Mouse (Mus musculus): ENCODE data around the gene Olfr12. TPM values are rescaled to one million over a fixed set of nuclear protein-coding genes. Genes with fewer than 3 reads are reported as not detected.

The Olfr12 gene
- total and polyA plus RNA-seq, 2 experiments from 2014 or later = not detected

GRCm38 (mm10) chr1:92632948-92633347 is 15.4 kb downstream of the Olfr12 start:
- Histone ChIP-seq H3K4me3 (ENCODE audit: low read length) (no peak overlapping the region), H3K27ac (no peak overlapping the region), H3K9me3 (ENCODE audit: low read length) (no peaks in the 10 kb centered on the region), H3K4me1 (ENCODE audit: insufficient read depth, low read length) (no peaks in the 10 kb centered on the region), H3K4me2 (ENCODE audit: low read depth, low read length) (no peak overlapping the region), H3K36me3 (ENCODE audit: insufficient read depth, low read length) (peaks cover 13% of the 10 kb centered on the region), H3K27me3 (ENCODE audit: insufficient read depth, low read length) (no peaks in the 10 kb centered on the region), H3K9ac (replicated peaks; ENCODE audit: low read length) (no peak overlapping the region)
- ATAC-seq = no peak
- 76% methylated on average over 6 of the region's 6 CpGs for WGBS
- TF ChIP-seq CTCF (IDR thresholded peaks at IDR 0.05; ENCODE audit: low read depth) = no peak
- DNase-seq (ENCODE audit: low spot score) = no peak

GRCm38 (mm10) chr1:92633726-92634125 is 16.1 kb downstream of the Olfr12 start:
- ATAC-seq (no peak), DNase-seq (ENCODE audit: low spot score) (no peak)
- no peak overlapping the region for H3K4me2 ChIP-seq (ENCODE audit: low read depth, low read length)
- no peak overlapping the region for H3K4me3 ChIP-seq (ENCODE audit: low read length)
- no peak overlapping the region for H3K9ac ChIP-seq (replicated peaks; ENCODE audit: low read length)
- no peaks in the 10 kb centered on the region for H3K9me3 ChIP-seq (ENCODE audit: low read length)
- WGBS = 83% methylated on average over 8 of the region's 8 CpGs
- H3K36me3 ChIP-seq (ENCODE audit: insufficient read depth, low read length) = peaks cover 21% of the 10 kb centered on the region
- no peak for TF ChIP-seq CTCF (IDR thresholded peaks at IDR 0.05; ENCODE audit: low read depth)
- H3K4me1 ChIP-seq (ENCODE audit: insufficient read depth, low read length) = no peaks in the 10 kb centered on the region
- no peak overlapping the region for H3K27ac ChIP-seq
- no peaks in the 10 kb centered on the region for H3K27me3 ChIP-seq (ENCODE audit: insufficient read depth, low read length)

GRCm38 (mm10) chr1:92634569-92634968 is 17.0 kb downstream of the Olfr12 start:
- no peaks in the 10 kb centered on the region for H3K4me1 ChIP-seq (ENCODE audit: insufficient read depth, low read length)
- H3K4me2 ChIP-seq (ENCODE audit: low read depth, low read length) = no peak overlapping the region
- 29% methylated on average over 1 of the region's 1 CpGs for WGBS
- no peaks in the 10 kb centered on the region for H3K9me3 ChIP-seq (ENCODE audit: low read length)
- peak overlapping the region; percentile 56; the same call in 1 of the 2 replicates for H3K27ac ChIP-seq
- peaks cover 21% of the 10 kb centered on the region for H3K36me3 ChIP-seq (ENCODE audit: insufficient read depth, low read length)
- DNase-seq (ENCODE audit: low spot score) (no peak), ATAC-seq (no peak)
- TF ChIP-seq CTCF (IDR thresholded peaks at IDR 0.05; ENCODE audit: low read depth) = no peak
- no peak overlapping the region for H3K9ac ChIP-seq (replicated peaks; ENCODE audit: low read length)
- H3K27me3 ChIP-seq (ENCODE audit: insufficient read depth, low read length) = no peaks in the 10 kb centered on the region
- H3K4me3 ChIP-seq (ENCODE audit: low read length) = no peak overlapping the region

GRCm38 (mm10) chr1:92634976-92635599 is 17.5 kb downstream of the Olfr12 start:
- Histone ChIP-seq H3K4me3 (ENCODE audit: low read length) (no peak overlapping the region), H3K9ac (replicated peaks; ENCODE audit: low read length) (no peak overlapping the region), H3K36me3 (ENCODE audit: insufficient read depth, low read length) (peaks cover 21% of the 10 kb centered on the region), H3K27ac (peak overlapping the region; percentile 56; the same call in 1 of the 2 replicates), H3K27me3 (ENCODE audit: insufficient read depth, low read length) (no peaks in the 10 kb centered on the region), H3K4me2 (ENCODE audit: low read depth, low read length) (no peak overlapping the region), H3K9me3 (ENCODE audit: low read length) (no peaks in the 10 kb centered on the region), H3K4me1 (ENCODE audit: insufficient read depth, low read length) (0 out of 2 replicates have a peak, but pooled peaks cover 1% of the 10 kb centered on the region)
- WGBS = 34% methylated on average over 4 of the region's 4 CpGs
- ATAC-seq (peak; percentile 86), DNase-seq (ENCODE audit: low spot score) (peak; percentile 56)
- no peak for TF ChIP-seq CTCF (IDR thresholded peaks at IDR 0.05; ENCODE audit: low read depth)

GRCm38 (mm10) chr1:92636015-92636414 is 18.4 kb downstream of the Olfr12 start:
- H3K27ac ChIP-seq = peak overlapping the region; percentile 56; the same call in 1 of the 2 replicates
- 77% methylated on average over 8 of the region's 8 CpGs for WGBS
- peaks cover 21% of the 10 kb centered on the region for H3K36me3 ChIP-seq (ENCODE audit: insufficient read depth, low read length)
- ATAC-seq = no peak
- H3K4me3 ChIP-seq (ENCODE audit: low read length) = no peak overlapping the region
- DNase-seq (ENCODE audit: low spot score) = no peak
- 0 out of 2 replicates have a peak, but pooled peaks cover 7% of the 10 kb centered on the region for H3K4me1 ChIP-seq (ENCODE audit: insufficient read depth, low read length)
- no peaks in the 10 kb centered on the region for H3K27me3 ChIP-seq (ENCODE audit: insufficient read depth, low read length)
- TF ChIP-seq CTCF (IDR thresholded peaks at IDR 0.05; ENCODE audit: low read depth) = no peak
- H3K9ac ChIP-seq (replicated peaks; ENCODE audit: low read length) = no peak overlapping the region
- no peaks in the 10 kb centered on the region for H3K9me3 ChIP-seq (ENCODE audit: low read length)
- no peak overlapping the region for H3K4me2 ChIP-seq (ENCODE audit: low read depth, low read length)

GRCm38 (mm10) chr1:92636676-92637075 is 19.1 kb downstream of the Olfr12 start:
- H3K4me1 ChIP-seq (ENCODE audit: insufficient read depth, low read length) = 0 out of 2 replicates have a peak, but pooled peaks cover 7% of the 10 kb centered on the region
- H3K4me3 ChIP-seq (ENCODE audit: low read length) = no peak overlapping the region
- no peak overlapping the region for H3K9ac ChIP-seq (replicated peaks; ENCODE audit: low read length)
- 96% methylated on average over 11 of the region's 11 CpGs for WGBS
- peaks cover 21% of the 10 kb centered on the region for H3K36me3 ChIP-seq (ENCODE audit: insufficient read depth, low read length)
- H3K4me2 ChIP-seq (ENCODE audit: low read depth, low read length) = no peak overlapping the region
- ATAC-seq (no peak), DNase-seq (ENCODE audit: low spot score) (no peak)
- no peaks in the 10 kb centered on the region for H3K27me3 ChIP-seq (ENCODE audit: insufficient read depth, low read length)
- H3K9me3 ChIP-seq (ENCODE audit: low read length) = no peaks in the 10 kb centered on the region
- TF ChIP-seq CTCF (IDR thresholded peaks at IDR 0.05; ENCODE audit: low read depth) = no peak
- no peak overlapping the region for H3K27ac ChIP-seq

- 92% methylated on average over 15 of the region's 15 CpGs for WGBS
- no peak for TF ChIP-seq CTCF (IDR thresholded peaks at IDR 0.05; ENCODE audit: low read depth)
- DNase-seq (ENCODE audit: low spot score) = no peak
- 0 out of 2 replicates have a peak, but pooled peaks cover 10% of the 10 kb centered on the region for H3K4me1 ChIP-seq (ENCODE audit: insufficient read depth, low read length)
- H3K4me3 ChIP-seq (ENCODE audit: low read length) = no peak overlapping the region
- H3K36me3 ChIP-seq (ENCODE audit: insufficient read depth, low read length) = peaks cover 21% of the 10 kb centered on the region
- ATAC-seq = no peak
- H3K27me3 ChIP-seq (ENCODE audit: insufficient read depth, low read length) = no peaks in the 10 kb centered on the region
- no peak overlapping the region for H3K9ac ChIP-seq (replicated peaks; ENCODE audit: low read length)
- H3K9me3 ChIP-seq (ENCODE audit: low read length) = no peaks in the 10 kb centered on the region
- no peak overlapping the region for H3K27ac ChIP-seq
- no peak overlapping the region for H3K4me2 ChIP-seq (ENCODE audit: low read depth, low read length)
These were observed 20.0 kb downstream of the Olfr12 start for GRCm38 (mm10) chr1:92637501-92638172.

Data from hindbrain, postnatal 0 days (tissue).